Mouse (Mus musculus) neural tube, embryonic 14.5 days (tissue): ENCODE results near the gene Mrgprg. TPM values are rescaled to one million over a fixed set of nuclear protein-coding genes. Genes with fewer than 3 reads are reported as not detected.

ENCODE experiments used
- ATAC-seq: fragments of 200-750 bp; cut with Nextera tagmentation; 2 replicates; pipeline ENCODE4 v1.8.0; 2017; ENCODE audit warnings: low read depth, mild to moderate bottlenecking, moderate TSS enrichment, moderate library complexity
- H3K27ac ChIP-seq: fragments of 300-500 bp; sonication (generic); 2 replicates; pipeline ENCODE4 v1.5.1; 2014; ENCODE audit warnings: low read depth, mild to moderate bottlenecking, control low read depth, low read length, moderate library complexity, mixed read lengths
- H3K27me3 ChIP-seq: fragments of 300-500 bp; sonication (generic); 2 replicates; pipeline ENCODE4 v1.6.1; 2014; ENCODE audit warnings: low read length; ENCODE audit not compliant: control insufficient read depth, insufficient read depth
- H3K36me3 ChIP-seq: fragments of 300-500 bp; sonication (generic); 2 replicates; pipeline ENCODE4 v1.6.1; 2014; ENCODE audit warnings: low read length, mixed read lengths; ENCODE audit not compliant: control insufficient read depth, insufficient read depth
- H3K4me1 ChIP-seq: fragments of 300-500 bp; sonication (generic); 2 replicates; pipeline ENCODE4 v1.6.1; 2014; ENCODE audit warnings: low read length; ENCODE audit not compliant: control insufficient read depth, insufficient read depth
- H3K4me2 ChIP-seq: fragments of 300-500 bp; sonication (generic); 2 replicates; pipeline ENCODE4 v1.6.1; 2014; ENCODE audit warnings: mild to moderate bottlenecking, low read depth, low read length, control low read depth
- H3K4me3 ChIP-seq: fragments of 300-500 bp; sonication (generic); 2 replicates; pipeline ENCODE4 v1.5.1; 2014; ENCODE audit warnings: low read depth, low read length, control low read depth, mixed read lengths
- H3K9ac ChIP-seq: fragments of 300-500 bp; sonication (generic); replicated peaks from 2 replicates; pipeline ENCODE4 v1.6.1; 2014; ENCODE audit warnings: low read depth, mild to moderate bottlenecking, control low read depth, low read length, mixed read lengths
- H3K9me3 ChIP-seq: fragments of 300-500 bp; sonication (generic); 2 replicates; pipeline ENCODE4 v1.6.1; 2016; ENCODE audit warnings: low read length; ENCODE audit not compliant: control insufficient read depth
- whole genome bisulfite sequencing: fragments of 180-500 bp; shearing (Covaris S2); extraction: QIAGEN DNeasy Blood & Tissue Kit; methylation state at CpG from one replicate; pipeline ENCODE4 v1.1.7; 2014; 5-methylcytosine and 5-hydroxymethylcytosine counted together
- polyA plus RNA-seq: library from polyadenylated mRNA; unstranded; fragments of >200 nt; fragmentation: Nextera tagmentation; extraction: Ambion mirVana; gene quantifications from 2 replicates; pipeline ENCODE4 v1.2.1, GENCODE M21; 2014

Mrgprg gene
- polyA plus RNA-seq, 1 experiment from 2014 or later: not detected

DNA sequence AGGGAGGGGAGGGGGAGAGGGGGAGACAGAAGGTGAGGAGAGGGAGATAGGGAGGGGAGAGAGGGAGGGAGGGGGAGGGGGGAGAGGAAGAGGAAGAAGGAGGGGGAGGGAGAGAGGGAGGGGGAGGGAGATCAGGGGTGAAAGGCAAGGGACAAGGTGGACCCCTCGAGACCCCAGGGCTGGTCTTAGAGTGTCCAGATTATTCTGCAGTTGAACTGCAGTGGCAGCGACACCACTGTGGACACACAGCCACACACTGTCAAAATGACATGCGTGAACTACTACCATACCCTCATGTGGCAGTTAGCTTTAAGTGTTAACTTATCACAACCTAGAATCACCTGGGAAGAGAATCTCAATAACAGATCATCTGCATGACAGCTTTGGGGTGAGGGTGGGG is 17.7 kb downstream of the Mrgprg start:
- Histone ChIP-seq H3K4me1 (peaks cover 7% of the 10 kb centered on the region; the same call in 1 of the 2 replicates), H3K9me3 (no peaks in the 10 kb centered on the region), H3K36me3 (no peaks in the 10 kb centered on the region), H3K4me3 (no peak overlapping the region), H3K27ac (no peak overlapping the region), H3K27me3 (no peaks in the 10 kb centered on the region), H3K9ac (no peak overlapping the region), H3K4me2 (no peak overlapping the region)
- ATAC-seq: no peak
- 71% methylated on average over 3 of the region's 3 CpGs for WGBS

DNA sequence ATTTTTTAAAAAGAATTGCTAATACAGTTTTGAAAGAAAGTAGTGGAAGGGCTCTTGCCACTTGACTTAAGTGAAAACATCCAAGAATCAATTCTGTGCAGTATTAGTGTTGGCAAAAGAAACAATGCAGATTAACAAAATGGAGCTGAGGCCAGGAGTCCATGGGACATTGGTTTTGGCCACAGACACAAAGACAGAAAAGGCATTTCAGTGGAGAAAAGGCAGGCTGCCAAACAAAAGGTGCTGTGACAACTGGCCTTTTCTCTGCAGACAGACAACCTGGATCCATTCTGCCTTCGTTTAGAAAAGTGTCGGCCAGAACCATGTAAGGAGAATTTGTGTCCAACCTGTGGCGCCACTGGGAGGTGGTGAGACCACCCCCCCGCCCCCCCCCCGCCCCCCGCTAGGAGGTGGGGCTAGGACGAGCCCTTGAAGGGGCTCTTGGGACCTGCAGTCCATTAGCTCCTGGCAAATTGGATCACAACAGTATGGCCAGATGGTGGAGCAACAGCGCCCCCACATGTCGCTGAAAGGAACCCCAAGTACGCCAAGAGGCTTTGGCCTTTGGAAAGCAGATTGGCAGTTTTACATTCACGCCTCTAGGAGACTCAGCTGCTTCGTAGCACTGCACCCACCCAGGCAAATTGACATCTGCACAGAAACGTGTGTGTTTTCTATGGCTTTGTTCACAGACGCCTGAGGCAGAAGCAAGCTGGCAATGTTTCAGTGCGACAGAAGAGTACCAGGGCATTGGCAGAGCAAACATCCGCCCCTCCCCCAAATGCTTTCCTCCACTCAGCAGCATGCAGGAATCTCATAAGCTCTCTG is 18.5 kb downstream of the Mrgprg start:
- WGBS: 2% methylated on average over 16 of the region's 16 CpGs
- no peaks in the 10 kb centered on the region for H3K9me3 ChIP-seq
- no peak overlapping the region; the same call in 1 of the 2 replicates for H3K9ac ChIP-seq

GRCm38 (mm10) chr7:143740653-143741052 is 26.1 kb downstream of the Mrgprg start:
- peak overlapping the region; percentile 40; the same call in 1 of the 2 replicates for H3K27ac ChIP-seq

More for the DNA sequence above, 18.5 kb downstream of the Mrgprg start:
- H3K4me3 ChIP-seq: no peak overlapping the region
- no peaks in the 10 kb centered on the region for H3K36me3 ChIP-seq
- H3K27ac ChIP-seq: peak overlapping the region; percentile 60
- peak overlapping the region; percentile 41 for H3K4me2 ChIP-seq
- peaks cover 7% of the 10 kb centered on the region; the same call in 1 of the 2 replicates for H3K4me1 ChIP-seq
- H3K27me3 ChIP-seq: no peaks in the 10 kb centered on the region
- peak; percentile 91 for ATAC-seq

GRCm38 (mm10) chr7:143739511-143740461 is 27.0 kb downstream of the Mrgprg start:
- Histone ChIP-seq H3K4me1 (peaks cover 23% of the 10 kb centered on the region), H3K4me3 (peak overlapping the region; percentile 49), H3K27ac (peak overlapping the region; percentile 40), H3K27me3 (no peaks in the 10 kb centered on the region), H3K9ac (peak overlapping the region; percentile 85), H3K4me2 (peak overlapping the region; percentile 75), H3K36me3 (no peaks in the 10 kb centered on the region), H3K9me3 (no peaks in the 10 kb centered on the region)
- 4% methylated on average over 38 of the region's 38 CpGs for WGBS
- peak; percentile 95 for ATAC-seq

More at GRCm38 (mm10) chr7:143740653-143741052, 26.1 kb downstream of the Mrgprg start:
- no peaks in the 10 kb centered on the region for H3K9me3 ChIP-seq
- H3K4me3 ChIP-seq: peak overlapping the region; percentile 49
- peaks cover 23% of the 10 kb centered on the region for H3K4me1 ChIP-seq
- WGBS: 20% methylated on average over 2 of the region's 2 CpGs
- H3K36me3 ChIP-seq: no peaks in the 10 kb centered on the region
- no peak for ATAC-seq
- H3K4me2 ChIP-seq: peak overlapping the region; percentile 75
- H3K9ac ChIP-seq: peak overlapping the region; percentile 85; the same call in 1 of the 2 replicates
- H3K27me3 ChIP-seq: no peaks in the 10 kb centered on the region

- Histone ChIP-seq H3K4me3 (peak overlapping the region; percentile 49), H3K9ac (peak overlapping the region; percentile 85), H3K27me3 (no peaks in the 10 kb centered on the region), H3K4me1 (peaks cover 23% of the 10 kb centered on the region), H3K4me2 (peak overlapping the region; percentile 75), H3K36me3 (no peaks in the 10 kb centered on the region), H3K27ac (peak overlapping the region; percentile 62), H3K9me3 (no peaks in the 10 kb centered on the region)
- peak; percentile 24; the same call in 1 of the 2 replicates for ATAC-seq
- WGBS: 12% methylated on average over 5 of the region's 5 CpGs
These were observed 28.2 kb downstream of the Mrgprg start for GRCm38 (mm10) chr7:143738601-143739006.

GRCm38 (mm10) chr7:143738194-143738593 is 28.6 kb downstream of the Mrgprg start:
- 62% methylated on average over 6 of the region's 6 CpGs for WGBS
- Histone ChIP-seq H3K4me3 (peak overlapping the region; percentile 49), H3K4me2 (peak overlapping the region; percentile 75), H3K27ac (peak overlapping the region; percentile 62), H3K9ac (peak overlapping the region; percentile 85), H3K9me3 (no peaks in the 10 kb centered on the region), H3K27me3 (no peaks in the 10 kb centered on the region), H3K4me1 (peaks cover 23% of the 10 kb centered on the region), H3K36me3 (no peaks in the 10 kb centered on the region)
- ATAC-seq: peak; percentile 14; the same call in 1 of the 2 replicates

DNA sequence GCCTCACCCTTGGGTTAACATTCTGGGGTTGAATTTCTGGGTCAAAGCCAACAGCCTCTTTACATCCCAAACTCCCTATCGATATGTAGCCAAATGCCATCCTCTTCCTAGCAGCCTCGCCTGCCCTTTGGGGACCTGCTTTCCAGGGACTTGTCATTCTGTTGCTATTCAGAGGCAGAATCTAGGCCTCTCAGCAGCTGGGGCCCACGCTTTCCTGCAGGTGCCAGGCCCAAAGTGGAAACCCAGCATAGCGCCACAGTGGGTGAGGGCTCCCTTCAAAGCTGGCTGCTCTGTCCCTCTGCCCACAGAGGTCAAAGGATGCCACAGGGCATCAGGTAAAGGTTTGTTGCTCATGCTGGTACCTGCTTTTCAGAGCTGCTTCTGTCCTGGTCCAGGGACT is 33.0 kb downstream of the Mrgprg start:
- H3K4me2 ChIP-seq: no peak overlapping the region
- no peak overlapping the region for H3K27ac ChIP-seq
- no peak overlapping the region for H3K4me3 ChIP-seq
- WGBS: 80% methylated on average over 4 of the region's 4 CpGs
- peaks cover 17% of the 10 kb centered on the region for H3K4me1 ChIP-seq
- H3K9me3 ChIP-seq: no peaks in the 10 kb centered on the region
- ATAC-seq: no peak
- no peaks in the 10 kb centered on the region for H3K36me3 ChIP-seq
- no peaks in the 10 kb centered on the region for H3K27me3 ChIP-seq
- H3K9ac ChIP-seq: no peak overlapping the region

- H3K9me3 ChIP-seq: no peaks in the 10 kb centered on the region
- H3K27ac ChIP-seq: no peak overlapping the region
- no peak overlapping the region for H3K4me2 ChIP-seq
- H3K4me1 ChIP-seq: 0 out of 2 replicates have a peak, but pooled peaks cover 3% of the 10 kb centered on the region
- 68% methylated on average over 10 of the region's 10 CpGs for WGBS
- no peaks in the 10 kb centered on the region for H3K36me3 ChIP-seq
- H3K9ac ChIP-seq: no peak overlapping the region
- no peak for ATAC-seq
- no peaks in the 10 kb centered on the region for H3K27me3 ChIP-seq
- no peak overlapping the region for H3K4me3 ChIP-seq
These were observed 36.9 kb downstream of the Mrgprg start for GRCm38 (mm10) chr7:143729886-143730285.
